Mouse (Mus musculus) liver, adult 10 weeks (tissue): ENCODE results near the gene Nrl. TPM values are rescaled to one million over a fixed set of nuclear protein-coding genes. Genes with fewer than 3 reads are reported as not detected.

ENCODE experiments used
- polyA plus RNA-seq: library from polyadenylated mRNA; stranded (reverse); fragments of 350-450 nt; fragmentation: Illumina TruSeq; extraction: RNeasy Lipid Tissue Mini Kit (QIAGEN cat#74804); gene quantifications from one replicate; pipeline ENCODE4 v1.2.3, GENCODE M21; 2014; ENCODE audit warnings: low read depth, low replicate concordance

The Nrl gene
- polyA plus RNA-seq, result not detected

GRCm38 (mm10) chr14:55524785-55525184, at the start of gene Nrl:
Gene Nrl, minus strand, starts transcription at chr14:55524981.

GRCm38 (mm10) chr14:55560202-55561073, 35.7 kb upstream of the Nrl start, which contains the start of gene A730061H03Rik:
Gene A730061H03Rik, minus strand, starts transcription at chr14:55560406.

DNA sequence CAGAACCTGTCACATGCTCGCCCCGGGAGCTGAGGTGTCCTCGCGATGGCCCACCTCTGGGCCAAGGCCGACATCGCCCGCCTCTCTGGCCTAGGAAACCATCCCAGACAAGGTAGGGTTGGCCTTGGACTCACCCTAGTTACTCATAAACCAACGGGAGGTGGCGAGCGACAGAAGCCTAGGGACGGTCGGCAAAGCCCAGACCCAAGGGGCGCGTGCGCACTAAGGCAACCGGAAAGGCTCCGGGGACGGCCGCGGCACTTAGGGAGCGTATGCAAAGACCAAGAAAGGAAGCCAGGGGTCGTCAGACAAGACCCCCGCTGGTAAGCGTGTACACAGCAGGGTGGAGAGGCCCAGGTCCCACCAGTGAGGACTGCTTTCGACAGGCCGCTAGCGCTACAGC, 35.0 kb upstream of the Nrl start, which contains the start of gene Dcaf11:
Dcaf11 (plus strand) TSS at position 208 of the 403 bp plus-strand sequence.

GRCm38 (mm10) chr14:55540067-55540786, 15.4 kb upstream of the Nrl start, which contains the start of gene Pck2:
Gene Pck2, plus strand, starts transcription at chr14:55540266.

DNA sequence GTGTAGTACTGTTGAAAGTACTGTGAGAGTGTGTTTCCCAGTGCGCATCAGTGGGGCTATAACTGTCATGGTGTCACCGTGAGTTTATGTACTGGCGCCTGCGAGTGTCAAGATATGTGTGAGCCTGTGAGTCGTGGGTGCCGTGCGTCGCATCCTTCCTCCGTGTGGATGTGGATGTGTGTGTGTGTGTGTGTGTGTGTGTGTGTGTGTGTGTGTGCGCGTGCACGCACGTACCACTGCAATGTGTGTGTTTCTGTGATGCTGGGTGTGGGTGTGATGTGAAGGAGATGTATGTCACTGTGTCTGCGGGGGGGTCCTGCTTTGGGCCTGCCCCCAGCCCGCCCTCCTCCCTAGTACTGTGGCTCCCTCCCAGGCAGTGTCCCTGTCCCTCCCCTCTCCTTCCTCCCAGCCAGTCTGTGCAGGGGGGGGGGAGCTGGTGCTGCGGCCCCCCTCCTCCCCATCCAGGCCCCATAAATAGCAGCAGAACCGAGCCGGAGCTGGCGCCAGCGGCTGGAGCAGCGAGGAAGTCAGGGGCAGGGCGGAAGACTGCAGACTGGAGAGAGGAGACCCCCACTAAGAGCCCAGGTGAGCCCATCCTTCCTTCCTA, 14.6 kb downstream of the Nrl start, which contains the start of gene Cpne6:
Cpne6 (plus strand) TSS at position 321 of the 607 bp plus-strand sequence.

DNA sequence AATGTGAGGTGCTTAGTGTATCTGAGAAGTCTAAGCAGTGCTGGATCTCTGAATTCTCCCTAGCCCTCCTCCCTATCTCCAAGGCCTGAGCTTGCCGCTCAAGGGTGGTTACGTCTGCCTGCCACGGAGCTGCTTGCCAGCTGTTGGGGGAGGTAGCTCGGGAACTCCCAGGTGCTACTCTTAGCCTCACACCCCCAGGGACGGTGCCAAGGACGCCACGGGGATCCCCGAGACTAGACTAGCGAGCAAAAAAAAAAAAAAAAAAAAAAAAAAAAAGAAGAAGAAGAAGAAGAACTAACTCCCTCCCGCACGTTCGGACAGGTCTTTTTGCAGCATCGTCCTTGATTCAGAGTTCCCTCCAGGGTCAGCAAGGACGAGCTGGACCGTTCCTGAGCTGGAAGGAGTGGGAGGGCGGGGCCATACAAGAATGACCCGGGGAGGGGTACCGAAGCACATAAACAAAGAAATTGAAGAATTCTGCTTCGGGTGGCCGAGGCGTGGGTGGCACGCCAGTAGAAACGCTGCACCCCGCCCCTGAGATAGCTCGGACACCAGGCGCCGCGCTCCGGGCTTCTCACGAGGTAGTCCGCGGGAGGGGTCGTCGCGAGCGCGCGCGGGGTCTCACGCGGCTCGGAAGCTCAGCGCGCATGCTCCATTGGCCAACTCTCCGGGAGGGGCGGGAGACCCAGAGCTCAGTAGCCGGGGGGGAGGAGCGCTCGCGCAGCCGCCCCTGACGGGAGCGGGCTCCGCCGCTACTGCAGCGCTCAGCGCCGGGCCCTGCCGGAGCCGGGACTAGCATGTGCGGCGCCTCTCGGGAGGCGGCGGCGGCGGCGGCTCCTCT, 34.2 kb downstream of the Nrl start, which contains the start of gene Carmil3:
Carmil3 (plus strand) TSS at position 291 of the 841 bp plus-strand sequence.

GRCm38 (mm10) chr14:55478651-55479599, 45.9 kb downstream of the Nrl start, which contains the start of gene Dhrs4:
Gene Dhrs4, plus strand, starts transcription at chr14:55478758.

Other genes with a start within 250 kb of the Nrl start
- 110 TPM for gene Dhrs4, start 46.2 kb downstream of the Nrl start, polyA plus RNA-seq
- not detected for gene Carmil3, start 34.3 kb downstream of the Nrl start, polyA plus RNA-seq
- gene Cpne6, start 14.5 kb downstream of the Nrl start, polyA plus RNA-seq, result not detected
- 0.24 TPM for gene Pck2, start 15.3 kb upstream of the Nrl start, polyA plus RNA-seq
- gene Dcaf11, start 35.0 kb upstream of the Nrl start, polyA plus RNA-seq, result 82.7 TPM
- not detected for gene A730061H03Rik, start 35.4 kb upstream of the Nrl start, polyA plus RNA-seq
- 0.87 TPM for gene Fitm1, start 50.6 kb upstream of the Nrl start, polyA plus RNA-seq
- 149 TPM for gene Psme1, start 53.1 kb upstream of the Nrl start, polyA plus RNA-seq
- gene Emc9, start 60.3 kb upstream of the Nrl start, polyA plus RNA-seq, result 9.1 TPM
- gene Psme2, start 66.1 kb upstream of the Nrl start, polyA plus RNA-seq, result 129 TPM
- gene Rnf31, start 66.7 kb upstream of the Nrl start, polyA plus RNA-seq, result 3.8 TPM
- gene Irf9, start 78.6 kb upstream of the Nrl start, polyA plus RNA-seq, result 28.2 TPM
- 0.24 TPM for gene Rec8, start 93.1 kb upstream of the Nrl start, polyA plus RNA-seq
- gene Ipo4, start 111.0 kb upstream of the Nrl start, polyA plus RNA-seq, result 5.0 TPM
- gene Gm49378, start 112.9 kb upstream of the Nrl start, polyA plus RNA-seq, result 0.66 TPM
- gene Tm9sf1, start 118.8 kb upstream of the Nrl start, polyA plus RNA-seq, result 26.3 TPM
- gene Tssk4, start 125.2 kb upstream of the Nrl start, polyA plus RNA-seq, result not detected
- 9.9 TPM for gene Mdp1, start 135.5 kb upstream of the Nrl start, polyA plus RNA-seq
- gene Gmpr2, start 147.0 kb upstream of the Nrl start, polyA plus RNA-seq, result 16.3 TPM
- gene Nedd8, start 147.1 kb upstream of the Nrl start, polyA plus RNA-seq, result 75.4 TPM
- gene Tinf2, start 156.8 kb upstream of the Nrl start, polyA plus RNA-seq, result 4.1 TPM
- gene Tgm1, start 188.9 kb upstream of the Nrl start, polyA plus RNA-seq, result 0.66 TPM
- 1.4 TPM for gene Rabggta, start 197.3 kb upstream of the Nrl start, polyA plus RNA-seq
- 50.2 TPM for gene Dhrs1, start 220.7 kb upstream of the Nrl start, polyA plus RNA-seq
- 5.4 TPM for gene Nop9, start 220.7 kb upstream of the Nrl start, polyA plus RNA-seq
- gene Cideb, start 233.5 kb upstream of the Nrl start, polyA plus RNA-seq, result 47.4 TPM
- gene Ltb4r2, start 236.4 kb upstream of the Nrl start, polyA plus RNA-seq, result 0.24 TPM
- not detected for gene Ltb4r1, start 241.0 kb upstream of the Nrl start, polyA plus RNA-seq